Mouse (Mus musculus) MEL (cell line): Measurements from ENCODE around the gene Mrpl38.

Experiments
- CHD1 ChIP-seq: IDR thresholded peaks from 2 replicates; pipeline ENCODE4 v1.6.1; 2012; ENCODE audit warnings: low read depth, mild to moderate bottlenecking, inconsistent platforms, low read length, improper control_type of control experiment
- CTCF ChIP-seq, 3 experiments: IDR thresholded peaks in 2 of 3; conservative IDR thresholded peaks in 1 of 3; 2 replicates each; pipeline ENCODE4 v1.5.1; 2011 to 2012; ENCODE audit warnings: low read length in 3 of 3, low read depth in 2 of 3, mild to moderate bottlenecking in 2 of 3, improper control_type of control experiment in 1 of 3, inconsistent platforms in 1 of 3, mixed read lengths in 1 of 3, moderate library complexity in 1 of 3; ENCODE audit not compliant: control insufficient read depth in 1 of 3, insufficient read depth in 1 of 3, poor library complexity in 1 of 3, severe bottlenecking in 1 of 3
- GATA1 ChIP-seq: IDR thresholded peaks from 2 replicates; pipeline ENCODE4 v1.6.1; 2011; ENCODE audit warnings: low read depth, low read length, improper control_type of control experiment
- MAX ChIP-seq: IDR thresholded peaks from 2 replicates; pipeline ENCODE4 v1.6.1; 2011; ENCODE audit warnings: low read length, improper control_type of control experiment
- NRF1 ChIP-seq: IDR thresholded peaks from 2 replicates; pipeline ENCODE4 v1.6.1; 2014; ENCODE audit warnings: low read depth, mild to moderate bottlenecking, inconsistent platforms, low read length, improper control_type of control experiment, moderate library complexity; ENCODE audit not compliant: poor library complexity, insufficient read depth, severe bottlenecking
- POLR2A ChIP-seq, 2 experiments: IDR thresholded peaks; 2 replicates each; pipeline ENCODE4 v1.6.1; 2011 to 2012; ENCODE audit warnings: low read length in 2 of 2, mild to moderate bottlenecking in 2 of 2, control low read depth in 1 of 2, improper control_type of control experiment in 1 of 2, low read depth in 1 of 2, moderate library complexity in 1 of 2; ENCODE audit not compliant: control insufficient read depth in 1 of 2, insufficient read depth in 1 of 2, poor library complexity in 1 of 2
- UBTF ChIP-seq: IDR thresholded peaks from 2 replicates; pipeline ENCODE4 v1.6.1; 2012; ENCODE audit warnings: low read depth, mild to moderate bottlenecking, inconsistent platforms, low read length, improper control_type of control experiment, moderate library complexity, borderline replicate concordance; ENCODE audit not compliant: insufficient read depth
- ZC3H11A ChIP-seq: IDR thresholded peaks from 2 replicates; pipeline ENCODE4 v1.6.1; 2012; ENCODE audit warnings: low read depth, mild to moderate bottlenecking, inconsistent platforms, low read length, improper control_type of control experiment
- ZKSCAN1 ChIP-seq: IDR thresholded peaks from 2 replicates; pipeline ENCODE4 v1.6.1; 2012; ENCODE audit warnings: low read depth, mild to moderate bottlenecking, inconsistent platforms, low read length, improper control_type of control experiment, moderate library complexity

GRCm38 (mm10) chr11:116110540-116110939 is 28.1 kb downstream of the Mrpl38 start:
- TF ChIP-seq CTCF (IDR thresholded peaks at IDR 0.05 in 2 of 3, conservative IDR thresholded peaks at IDR 0.05 in 1 of 3; ENCODE audit: control insufficient read depth in 1 of 3, insufficient read depth in 1 of 3, low read depth in 2 of 3, low read length in 3 of 3, poor library complexity in 1 of 3, severe bottlenecking in 1 of 3) (no peak), POLR2A (IDR thresholded peaks at IDR 0.05; ENCODE audit: control insufficient read depth in 1 of 2, insufficient read depth in 1 of 2, low read depth in 1 of 2, low read length in 2 of 2, poor library complexity in 1 of 2) (no peak), UBTF (no peak), ZC3H11A (no peak), CHD1 (no peak), GATA1 (no peak), MAX (no peak), ZKSCAN1 (no peak), NRF1 (no peak)
